Mouse (Mus musculus) retina, postnatal 7 days (tissue): ENCODE results near the gene Egfl8.

ENCODE experiments used
- DNase-seq: peaks from one replicate; pipeline ENCODE4 v3.0.0-alpha.2; 2012; ENCODE audit warnings: low read depth, low spot score

Egfl8 gene

GRCm38 (mm10) chr17:34648141-34648890 lies 32.5 kb upstream of the Egfl8 start:
- no peak for DNase-seq

GRCm38 (mm10) chr17:34646906-34647787 lies 31.4 kb upstream of the Egfl8 start, which contains the start of gene Atf6b:
TSS of gene Atf6b (plus strand) at chr17:34647146.
- peak; percentile 93 for DNase-seq

GRCm38 (mm10) chr17:34645831-34646511 lies 30.2 kb upstream of the Egfl8 start:
- DNase-seq, result no peak

- DNase-seq, result no peak
Observed at GRCm38 (mm10) chr17:34645256-34645829, 29.6 kb upstream of the Egfl8 start.

GRCm38 (mm10) chr17:34644608-34645007 lies 28.8 kb upstream of the Egfl8 start, which contains the start of gene Fkbpl:
TSS of gene Fkbpl (plus strand) at chr17:34644764.
- DNase-seq, result peak; percentile 95

GRCm38 (mm10) chr17:34643944-34644343 lies 28.2 kb upstream of the Egfl8 start:
- no peak for DNase-seq

GRCm38 (mm10) chr17:34643379-34643778 lies 27.6 kb upstream of the Egfl8 start:
- no peak for DNase-seq

GRCm38 (mm10) chr17:34641945-34642344 lies 26.2 kb upstream of the Egfl8 start:
- DNase-seq, result no peak

GRCm38 (mm10) chr17:34640778-34641601 lies 25.2 kb upstream of the Egfl8 start:
- DNase-seq, result no peak

- DNase-seq, result no peak
Observed at GRCm38 (mm10) chr17:34639461-34640255, 23.9 kb upstream of the Egfl8 start.

GRCm38 (mm10) chr17:34637459-34637858 lies 21.7 kb upstream of the Egfl8 start:
- no peak for DNase-seq

- DNase-seq, result no peak
Observed at GRCm38 (mm10) chr17:34635671-34636070, 19.9 kb upstream of the Egfl8 start.

- DNase-seq, result no peak
Observed at GRCm38 (mm10) chr17:34632261-34632691, 16.5 kb upstream of the Egfl8 start.

GRCm38 (mm10) chr17:34631647-34632046 lies 15.9 kb upstream of the Egfl8 start:
- DNase-seq, result no peak

- no peak for DNase-seq
Observed at GRCm38 (mm10) chr17:34630761-34631301, 15.1 kb upstream of the Egfl8 start.

- DNase-seq, result no peak
Observed at GRCm38 (mm10) chr17:34629796-34630603, 14.2 kb upstream of the Egfl8 start.

GRCm38 (mm10) chr17:34629221-34629751 lies 13.5 kb upstream of the Egfl8 start, which contains the start of gene Prrt1:
TSS of gene Prrt1 (plus strand) at chr17:34629533.
- DNase-seq, result no peak

GRCm38 (mm10) chr17:34628644-34628967 lies 12.8 kb upstream of the Egfl8 start:
- no peak for DNase-seq
